Mouse (Mus musculus) thymus, postnatal 10 days (tissue): ENCODE results near the gene Gm3642.
"Not testable (repeated sequence)": the region's sequence is repeated elsewhere in the genome, so short reads cannot be mapped to it uniquely, and the experiment has no call there.

Source experiments
- DNase-seq, 2 experiments: peaks; one replicate each; pipeline ENCODE4 v3.0.0; 2021; ENCODE audit warnings: low spot score in 2 of 2

Gm3642 gene

GRCm38 (mm10) chr14:6840211-6840610 is at the start of gene Gm3642:
TSS of gene Gm3642 (minus strand) at chr14:6840311.
- DNase-seq = not testable (repeated sequence)

- not testable (repeated sequence) for DNase-seq
Observed at GRCm38 (mm10) chr14:6889521-6890012, 49.5 kb upstream of the Gm3642 start, which contains the start of gene Gm3667. TSS of gene Gm3667 (minus strand) at chr14:6889962.

DNA sequence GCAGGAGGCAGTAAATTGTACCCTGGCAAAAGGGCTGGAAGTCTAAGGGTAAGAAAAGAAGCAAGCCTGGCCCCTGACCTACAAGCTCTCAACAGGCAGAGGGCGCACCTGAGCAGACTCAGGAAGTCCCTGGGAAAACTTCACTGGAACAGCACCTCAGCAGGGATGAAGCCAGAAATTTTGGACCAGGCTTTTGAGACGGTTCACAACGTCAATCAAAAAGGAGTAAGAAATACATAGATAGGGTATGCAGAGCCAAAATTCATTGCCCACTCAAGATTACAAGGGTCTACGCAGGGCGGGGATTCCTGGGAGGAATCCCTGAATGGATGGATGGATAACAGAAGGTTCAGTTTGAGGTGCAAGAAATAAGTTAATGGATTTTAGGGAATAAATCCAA is 48.7 kb upstream of the Gm3642 start:
- not testable (repeated sequence) for DNase-seq

- not testable (repeated sequence) for DNase-seq
Observed at GRCm38 (mm10) chr14:6823297-6823696, 16.8 kb downstream of the Gm3642 start.
